Mouse (Mus musculus) heart, postnatal 25 days (tissue): Measurements from ENCODE around the gene Naa60. TPM values are rescaled to one million over a fixed set of nuclear protein-coding genes. Genes with fewer than 3 reads are reported as not detected.
A peak's percentile ranks its signal among the peaks of the same experiment; 100 is the strongest.
"Not testable (repeated sequence)": the region's sequence is repeated elsewhere in the genome, so short reads cannot be mapped to it uniquely, and the experiment has no call there.

Experiments
- DNase-seq: peaks from one replicate; pipeline ENCODE4 v3.0.0; 2022; ENCODE audit warnings: low spot score
- intact Hi-C: fragments of 180-260 bp; cut with DNase I; formaldehyde crosslinking; loops from one replicate; pipeline ENCODE4 v1.15.1; 2025
- total RNA-seq, 2 experiments: library from RNA; stranded (reverse); gene quantifications; 2 replicates each; pipeline ENCODE4 v1.2.3; 2021

Naa60 gene
- 10 to 100 TPM; 47.9 to 53.7 TPM for total RNA-seq

DNA sequence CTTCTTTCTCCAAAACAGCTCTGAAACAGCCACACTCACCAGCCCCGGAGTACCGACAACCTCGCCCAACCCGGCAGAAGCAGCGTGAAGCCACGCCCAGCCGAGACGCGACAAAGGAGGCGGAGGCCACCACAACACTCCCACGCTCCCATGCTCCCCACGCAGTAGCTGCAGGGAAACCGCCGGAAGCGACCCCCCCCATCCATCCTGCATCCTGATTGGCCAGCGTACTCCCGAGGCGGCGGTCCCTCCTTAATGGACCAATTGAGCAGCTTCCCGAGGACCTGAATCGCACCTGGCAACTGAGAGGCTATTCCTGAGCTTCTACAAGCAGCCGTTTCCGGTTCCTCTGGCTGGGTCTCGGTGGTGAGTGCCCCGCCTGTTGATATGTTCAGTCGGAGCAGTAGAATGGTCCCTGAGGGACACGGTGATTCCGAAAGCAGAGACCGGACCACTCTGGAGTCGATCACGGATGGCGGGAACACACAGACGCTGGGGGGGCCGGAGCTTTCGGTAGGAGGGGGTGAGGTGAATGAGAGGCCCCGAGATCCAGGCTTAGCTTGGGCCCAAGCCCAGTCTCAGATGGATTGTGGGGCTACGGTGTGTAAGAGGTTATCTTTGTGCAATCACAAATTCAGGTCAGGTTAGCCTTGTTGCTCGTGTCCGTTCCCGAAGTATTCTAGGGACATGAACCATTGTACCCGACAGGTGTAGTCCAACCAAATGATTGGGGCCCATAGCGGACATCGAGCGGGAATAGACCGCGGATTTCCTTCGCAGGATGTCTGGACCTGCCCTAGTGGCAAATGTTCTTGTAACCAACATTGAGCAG is at the start of gene Naa60:
TSS of gene Naa60 (plus strand) at position 160 of the 832 bp plus-strand sequence.
- peak; percentile 84 for DNase-seq
- intact Hi-C loops, result no loop called here

DNA sequence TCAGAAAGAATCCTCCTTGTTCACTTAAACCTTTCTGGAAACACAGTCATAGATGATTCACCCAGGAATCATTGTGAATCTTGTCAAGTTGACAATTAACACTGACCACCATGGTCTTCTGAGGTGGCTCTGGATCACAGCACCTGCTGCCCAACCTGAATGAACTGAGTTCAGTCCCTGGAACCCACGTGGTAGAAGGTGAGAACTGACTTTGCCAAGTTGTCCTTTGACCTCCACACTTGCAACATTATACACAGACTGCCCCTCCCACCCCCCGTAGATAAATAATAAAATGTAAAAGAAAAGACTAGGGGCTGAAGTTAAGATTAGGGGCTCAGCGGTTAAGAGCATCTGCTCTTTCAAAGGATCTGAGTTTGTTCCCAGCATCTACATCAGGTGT is 44.2 kb upstream of the Naa60 start:
- intact Hi-C loops, result no loop called here
- no peak for DNase-seq

DNA sequence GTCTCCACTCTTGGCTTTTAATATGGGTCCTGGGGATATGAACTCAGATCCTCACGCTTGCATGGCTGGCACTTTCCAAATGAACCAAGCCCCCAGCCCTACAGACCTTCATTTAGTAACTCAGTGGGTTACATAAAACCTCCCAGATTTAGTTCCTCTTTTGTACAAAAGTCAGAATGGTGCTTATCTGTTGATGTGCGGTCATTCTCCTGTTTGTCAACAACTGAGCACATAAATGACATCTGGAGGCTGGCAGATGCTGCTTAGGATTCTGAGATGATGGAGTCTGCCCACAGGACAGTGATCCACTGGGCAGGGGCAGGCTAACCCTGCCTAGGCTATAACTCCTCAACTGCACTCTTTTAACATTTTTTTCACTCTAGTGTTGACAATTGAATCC is 42.4 kb upstream of the Naa60 start:
- DNase-seq, result no peak
- intact Hi-C loops, result no loop called here

DNA sequence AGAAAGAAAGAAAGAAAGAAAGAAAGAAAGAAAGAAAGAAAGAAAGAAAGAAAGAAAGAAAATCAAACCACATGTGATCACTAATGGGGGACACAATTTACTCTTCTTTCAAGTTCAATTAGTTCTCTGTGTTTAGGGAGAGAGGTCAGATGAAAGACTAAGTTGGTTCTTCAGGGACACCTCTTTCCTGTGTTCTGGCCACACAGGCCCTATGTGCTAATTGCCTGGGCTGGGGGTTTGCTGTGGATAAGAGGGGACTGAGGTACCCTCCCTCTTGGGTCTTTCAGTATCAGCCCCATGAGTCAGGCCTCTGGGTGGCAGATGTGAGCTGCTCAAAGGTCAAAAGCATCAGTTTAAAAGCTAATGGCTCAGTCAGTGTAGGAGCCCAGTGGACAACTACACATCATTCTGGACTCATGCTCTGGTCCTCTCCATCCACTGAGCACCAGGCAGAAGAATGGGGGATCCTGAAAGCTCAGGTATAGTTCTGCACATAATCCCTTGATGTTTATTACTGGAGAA is 41.5 kb upstream of the Naa60 start, which contains the start of gene Olfr15:
TSS of gene Olfr15 (plus strand) at position 291 of the 522 bp plus-strand sequence.
- intact Hi-C loops, result no loop called here
- no peak for DNase-seq

DNA sequence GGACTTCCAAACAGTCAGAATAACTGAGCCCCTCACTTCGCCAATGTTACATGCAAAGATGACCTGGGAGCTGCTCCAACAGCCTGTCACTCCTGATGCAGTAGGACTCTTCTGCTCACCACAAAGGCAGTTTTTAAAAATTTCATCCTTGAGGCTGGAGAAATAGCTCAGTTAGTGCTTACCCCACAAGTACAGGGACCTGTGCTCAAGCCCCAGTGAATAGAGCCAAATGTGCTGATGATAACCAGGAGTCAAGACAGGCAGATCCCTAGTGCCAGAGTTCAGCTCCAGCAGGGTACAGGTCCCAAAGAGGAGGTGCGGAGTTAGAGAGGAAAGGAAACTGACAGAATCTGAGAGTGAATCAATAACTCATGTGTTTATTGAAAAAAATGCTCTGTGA is 36.7 kb upstream of the Naa60 start:
- intact Hi-C loops, result no loop called here
- no peak for DNase-seq

DNA sequence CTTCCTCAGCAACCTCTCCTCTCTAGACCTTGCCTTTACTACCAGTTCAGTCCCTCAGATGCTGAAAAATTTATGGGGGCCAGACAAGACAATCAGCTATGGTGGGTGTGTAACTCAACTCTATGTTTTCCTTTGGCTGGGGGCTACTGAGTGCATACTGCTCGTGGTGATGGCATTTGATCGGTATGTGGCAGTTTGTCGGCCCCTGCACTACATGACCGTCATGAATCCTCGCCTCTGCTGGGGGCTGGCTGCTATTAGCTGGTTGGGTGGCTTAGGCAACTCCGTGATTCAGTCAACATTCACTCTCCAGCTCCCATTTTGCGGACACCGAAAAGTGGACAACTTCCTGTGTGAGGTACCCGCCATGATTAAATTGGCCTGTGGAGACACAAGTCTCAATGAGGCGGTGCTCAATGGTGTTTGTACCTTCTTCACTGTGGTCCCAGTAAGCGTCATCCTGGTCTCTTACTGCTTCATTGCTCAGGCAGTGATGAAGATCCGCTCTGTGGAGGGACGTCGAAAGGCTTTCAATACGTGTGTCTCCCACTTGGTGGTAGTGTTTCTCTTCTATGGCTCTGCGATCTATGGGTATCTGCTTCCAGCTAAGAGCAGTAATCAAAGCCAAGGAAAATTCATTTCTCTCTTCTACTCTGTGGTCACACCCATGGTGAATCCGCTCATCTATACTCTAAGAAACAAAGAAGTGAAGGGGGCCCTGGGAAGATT is 32.9 kb upstream of the Naa60 start:
- intact Hi-C loops, result no loop called here
- DNase-seq, result no peak

DNA sequence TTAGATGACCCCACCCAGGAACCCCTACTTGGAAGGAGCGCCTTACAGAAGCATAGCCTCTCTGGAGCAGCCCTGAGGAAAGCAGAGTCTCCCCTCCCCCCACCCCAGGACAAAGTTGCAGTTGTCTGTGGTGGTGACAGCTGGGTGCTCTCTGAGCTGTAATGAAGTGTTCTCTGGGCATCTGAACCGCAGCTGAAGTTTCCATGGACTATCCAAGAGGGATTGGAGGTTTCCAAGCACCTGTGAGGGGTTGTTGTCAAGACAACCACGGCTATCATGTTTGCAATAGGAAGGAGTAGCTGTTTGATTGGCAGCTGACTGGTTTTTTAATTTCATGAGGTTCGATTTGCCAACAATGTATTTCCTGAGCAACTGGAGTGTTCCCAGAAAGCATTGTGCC is 29.2 kb upstream of the Naa60 start:
- intact Hi-C loops, result loop anchor here (10.0 kb wide), 1 partner anchor 98 kb away; the partner anchor contains the start of gene Zfp263
- DNase-seq, result no peak

DNA sequence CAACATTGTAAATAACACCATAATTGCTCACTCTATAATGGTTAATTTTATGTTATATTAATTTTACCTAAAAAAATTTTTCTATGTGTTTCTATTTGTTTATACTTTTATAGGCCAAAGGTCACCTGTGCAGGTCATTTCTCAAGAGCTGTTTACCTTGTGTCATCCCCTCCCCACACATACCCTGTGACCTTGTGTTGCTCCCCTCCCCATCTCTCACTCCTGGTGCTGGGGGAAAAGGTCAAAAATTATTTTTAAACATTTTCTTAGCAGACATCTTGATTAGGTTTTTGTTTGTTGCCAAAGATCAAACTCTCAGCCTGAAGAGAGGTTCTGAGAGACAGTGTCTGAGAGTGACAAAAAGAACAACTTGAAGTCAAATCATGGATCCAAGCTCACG is 28.4 kb upstream of the Naa60 start:
- DNase-seq, result no peak
- intact Hi-C loops, result loop anchor here (10.0 kb wide), 1 partner anchor 99 kb away; the partner anchor contains the start of gene Zfp263

DNA sequence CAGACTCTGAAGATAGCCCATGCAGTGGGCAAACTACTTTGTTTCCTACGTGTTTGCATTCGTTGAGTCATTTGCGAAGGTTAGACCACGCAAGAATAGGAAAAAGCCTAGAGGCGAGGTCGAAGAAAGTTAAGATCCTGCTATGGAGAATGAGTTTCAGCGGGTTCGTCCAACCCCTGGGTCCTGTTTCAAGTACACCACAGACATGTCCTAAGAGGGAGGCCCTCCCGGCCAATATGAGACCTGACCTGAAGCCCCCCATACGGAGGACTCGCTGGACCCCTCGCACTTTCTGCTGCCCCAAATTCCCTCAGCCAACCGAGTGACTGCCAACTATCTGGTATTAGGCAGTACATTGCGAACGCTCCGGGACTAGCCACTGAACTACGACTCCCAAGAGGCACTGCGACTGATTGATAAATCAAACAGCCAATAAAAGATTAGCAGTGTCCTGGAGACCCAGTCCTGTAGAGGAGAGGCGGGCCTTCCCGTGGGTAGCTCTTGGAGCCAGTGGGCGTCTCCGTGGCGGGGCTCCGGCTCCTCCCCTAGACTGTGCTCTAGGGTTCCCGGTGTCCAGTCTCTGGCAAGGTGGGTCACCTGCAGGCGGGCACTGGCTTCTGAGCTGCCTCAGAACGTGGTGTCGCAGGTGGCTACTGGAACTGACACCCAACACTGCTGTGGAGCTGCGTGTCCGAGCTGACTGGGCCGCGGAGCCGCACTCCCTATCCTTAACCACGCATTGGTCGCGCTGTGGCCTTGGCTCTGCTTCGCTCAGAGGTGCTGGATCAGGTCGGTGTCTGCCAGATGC is 25.3 kb upstream of the Naa60 start, which contains the start of gene Zfp174:
TSS of gene Zfp174 (plus strand) at position 558 of the 808 bp plus-strand sequence.
- intact Hi-C loops, result loop anchor here (2.0 to 10.0 kb wide), 4 partner anchors 35 to 155 kb away; partner anchors contain the start of genes 1700037C18Rik, Cluap1, Gm20695 and Slx4
- peak; percentile 90 for DNase-seq

DNA sequence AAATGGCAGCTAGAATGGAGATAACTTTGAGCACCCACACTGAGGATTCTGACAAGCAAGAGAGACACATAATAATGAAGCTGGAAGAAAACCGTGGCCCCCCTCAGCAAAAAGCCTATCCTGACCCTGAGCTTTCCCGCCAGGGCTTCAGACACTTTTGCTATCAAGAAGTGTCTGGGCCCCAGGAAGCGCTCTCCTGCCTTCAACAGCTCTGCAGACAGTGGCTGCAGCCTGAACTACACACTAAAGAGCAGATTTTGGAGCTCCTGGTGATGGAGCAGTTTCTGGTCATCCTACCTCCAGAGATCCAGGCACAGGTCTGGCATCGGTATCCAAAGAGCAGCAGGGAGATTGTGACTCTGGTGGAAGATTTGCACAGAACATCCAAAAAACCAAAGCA is 24.3 kb upstream of the Naa60 start:
- intact Hi-C loops, result loop anchor here (2.0 to 10.0 kb wide), 4 partner anchors 34 to 154 kb away; partner anchors contain the start of genes 1700037C18Rik, Cluap1, Gm20695 and Slx4
- no peak for DNase-seq

DNA sequence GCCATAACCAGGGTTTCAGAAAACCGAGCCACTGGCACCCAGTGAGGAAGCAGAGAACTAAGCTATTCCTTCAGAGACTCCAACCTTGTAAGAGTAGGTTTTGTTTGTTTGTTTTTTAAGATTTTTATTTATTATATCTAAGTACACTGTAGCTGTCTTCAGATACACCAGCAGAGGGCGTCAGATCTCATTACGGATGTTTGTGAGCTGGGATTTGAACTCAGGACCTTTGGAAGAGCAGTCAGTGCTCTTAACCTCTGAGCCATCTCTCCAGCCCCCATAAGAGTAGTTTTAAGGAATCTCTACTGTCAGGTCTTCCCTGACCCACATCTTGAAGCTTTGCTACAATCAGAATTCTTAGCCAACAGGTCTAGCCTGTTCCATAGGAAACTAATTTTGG is 23.8 kb upstream of the Naa60 start:
- DNase-seq, result no peak
- intact Hi-C loops, result loop anchor here (5.0 to 10.0 kb wide), 3 partner anchors 34 to 154 kb away; partner anchors contain the start of genes Gm20695, Slx4, Zfp263 and Zfp597

DNA sequence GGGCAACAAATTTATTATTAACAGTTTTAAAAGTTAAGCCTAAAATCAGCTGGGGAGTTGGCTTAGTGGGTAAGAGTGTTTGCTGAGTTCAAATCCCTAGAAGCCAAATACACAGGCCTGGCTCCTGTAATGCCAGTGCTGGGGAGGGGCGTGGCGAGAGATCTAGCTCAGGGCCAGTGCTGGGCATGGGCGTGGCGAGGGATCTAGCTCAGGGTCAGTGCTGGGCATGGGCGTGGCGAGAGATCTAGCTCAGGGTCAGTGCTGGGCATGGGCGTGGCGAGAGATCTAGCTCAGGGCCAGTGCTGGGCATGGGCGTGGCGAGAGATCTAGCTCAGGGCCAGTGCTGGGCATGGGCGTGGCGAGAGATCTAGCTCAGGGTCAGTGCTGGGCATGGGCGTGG is 20.9 kb upstream of the Naa60 start:
- intact Hi-C loops, DNase-seq: not testable (repeated sequence)

DNA sequence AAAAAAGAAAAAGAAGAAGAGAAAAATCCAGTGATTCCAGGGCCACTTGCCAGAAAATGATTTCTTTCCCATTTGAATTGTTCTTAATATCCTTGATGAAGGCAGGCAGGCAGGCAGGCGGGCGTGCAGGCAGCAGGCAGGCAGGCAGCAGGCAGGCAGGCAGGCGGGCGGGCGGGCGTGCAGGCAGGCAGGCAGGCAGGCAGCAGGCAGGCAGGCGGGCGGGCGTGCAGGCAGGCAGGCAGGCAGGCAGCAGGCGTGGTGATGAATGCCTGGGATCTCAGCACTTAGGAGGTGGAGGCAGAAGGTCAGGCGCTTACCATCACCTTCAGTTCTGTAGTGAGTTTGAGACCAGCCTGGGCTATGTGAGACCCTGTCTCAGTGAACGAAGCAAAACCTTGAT is 19.6 kb upstream of the Naa60 start:
- no peak for DNase-seq

DNA sequence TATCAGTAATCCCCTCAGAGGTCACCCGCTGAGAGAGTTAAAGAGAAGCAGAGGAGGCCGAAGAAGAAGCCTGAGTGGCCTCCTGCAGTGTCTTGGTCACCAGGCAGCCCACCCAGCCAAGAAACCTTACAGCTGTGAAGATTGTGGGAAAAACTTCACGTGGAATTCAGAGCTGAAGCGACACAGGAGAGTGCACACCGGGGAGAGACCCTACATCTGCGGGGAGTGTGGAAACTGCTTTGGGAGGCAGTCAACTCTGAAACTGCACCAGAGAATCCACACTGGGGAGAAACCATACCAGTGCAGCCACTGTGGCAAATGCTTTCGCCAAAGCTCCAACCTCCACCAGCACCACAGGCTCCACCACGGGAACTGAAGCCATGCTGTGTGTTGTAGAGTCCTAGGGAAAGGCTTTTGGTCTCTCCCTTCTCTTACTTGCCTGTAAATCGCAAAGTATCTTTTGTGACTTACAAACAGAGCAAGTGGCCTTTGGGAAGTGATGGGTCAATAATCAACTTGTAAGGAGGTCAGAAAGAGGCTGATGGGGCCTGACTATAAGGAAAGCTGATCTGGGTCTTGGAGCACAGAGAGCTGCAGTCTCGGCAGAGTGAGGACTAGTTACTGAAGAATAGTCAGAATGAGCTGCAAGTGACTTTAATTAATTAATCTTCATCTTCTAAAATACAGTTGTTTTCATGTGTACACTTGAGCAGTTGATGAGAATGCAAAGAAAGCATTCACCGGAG is 17.6 kb upstream of the Naa60 start:
- DNase-seq, result no peak
- intact Hi-C loops, result no loop called here

More for the DNA sequence above, 19.6 kb upstream of the Naa60 start:
- intact Hi-C loops, result no loop called here

DNA sequence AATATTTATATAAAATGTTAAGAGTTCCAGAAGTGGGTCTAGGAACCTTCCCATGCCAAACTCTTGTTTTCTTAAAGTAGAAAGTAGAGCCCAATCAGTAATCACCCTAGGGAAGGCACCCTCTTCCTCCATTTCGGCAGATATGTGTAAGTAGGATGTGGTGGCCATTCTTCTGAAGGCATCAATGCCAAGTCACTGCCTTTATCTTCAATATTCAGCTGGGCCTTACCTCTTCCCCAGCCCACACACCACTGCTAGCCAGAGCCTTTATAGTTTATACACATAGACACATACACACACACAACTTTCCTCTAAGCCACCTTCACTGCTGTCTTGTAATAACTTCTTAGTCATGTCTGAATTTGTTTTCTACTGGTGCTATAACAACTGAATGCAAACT is 16.4 kb upstream of the Naa60 start:
- intact Hi-C loops, result no loop called here
- no peak for DNase-seq

DNA sequence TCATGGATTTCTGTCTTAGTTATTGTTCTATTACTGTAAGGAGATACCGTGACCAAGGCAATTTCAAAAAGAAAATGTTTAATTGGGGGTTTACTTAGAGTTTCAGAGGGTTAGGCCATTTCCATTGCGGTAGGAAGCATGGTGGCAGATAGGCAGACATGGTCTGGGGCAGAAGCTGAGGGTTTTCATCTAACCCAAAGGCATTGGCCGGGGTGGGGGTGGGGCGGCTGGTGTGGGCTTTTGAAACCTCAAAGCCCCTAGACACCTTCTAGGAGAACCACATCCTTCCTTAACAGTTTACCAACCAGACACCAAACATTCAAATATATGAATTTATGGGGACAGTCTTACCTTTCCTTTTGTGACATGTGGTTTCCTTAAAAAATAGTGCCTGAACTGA is 12.9 kb upstream of the Naa60 start:
- DNase-seq, result no peak
- intact Hi-C loops, result no loop called here

DNA sequence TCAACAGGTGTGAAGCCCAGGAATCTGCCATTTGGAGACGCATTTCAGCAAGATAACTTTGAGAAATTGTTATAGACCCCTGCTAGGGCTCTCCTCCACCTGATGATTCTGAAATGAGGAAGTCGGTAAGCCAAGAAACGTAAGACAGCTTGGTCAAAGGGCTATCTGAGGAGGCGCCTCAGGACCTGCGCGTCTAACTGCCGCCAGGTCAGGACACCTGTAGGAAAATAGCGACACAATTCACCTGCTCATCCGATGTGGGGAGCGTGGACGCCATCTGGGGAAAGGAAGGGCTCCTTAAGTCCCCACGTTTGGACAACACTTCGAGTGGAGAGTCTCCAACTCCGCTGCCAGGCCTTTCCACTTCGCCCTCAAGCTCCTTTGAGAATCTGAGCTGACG is 360 bp upstream of the Naa60 start:
- intact Hi-C loops, result no loop called here
- no peak for DNase-seq

DNA sequence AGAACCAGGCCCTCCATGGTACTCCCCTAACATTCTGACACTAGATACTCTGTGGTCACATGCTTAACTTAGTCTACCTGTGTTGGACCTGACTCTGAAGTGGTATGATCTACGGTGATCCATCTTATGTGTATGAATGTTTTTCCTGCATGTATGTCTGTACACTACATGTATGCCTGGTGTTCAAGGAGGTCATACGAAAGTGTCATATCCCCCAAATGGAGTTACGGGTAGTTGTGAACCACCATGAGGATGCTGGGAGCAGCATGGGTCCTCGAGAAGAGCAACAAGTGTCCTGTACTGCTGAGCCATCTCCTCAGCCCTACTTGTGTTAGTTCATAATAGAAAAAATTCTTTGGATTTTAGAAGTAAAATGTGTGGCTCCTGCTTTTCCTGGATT is 4.2 kb downstream of the Naa60 start:
- intact Hi-C loops, result no loop called here
- no peak for DNase-seq
